Mouse (Mus musculus): Measurements from ENCODE around the gene Snx10.

DNA sequence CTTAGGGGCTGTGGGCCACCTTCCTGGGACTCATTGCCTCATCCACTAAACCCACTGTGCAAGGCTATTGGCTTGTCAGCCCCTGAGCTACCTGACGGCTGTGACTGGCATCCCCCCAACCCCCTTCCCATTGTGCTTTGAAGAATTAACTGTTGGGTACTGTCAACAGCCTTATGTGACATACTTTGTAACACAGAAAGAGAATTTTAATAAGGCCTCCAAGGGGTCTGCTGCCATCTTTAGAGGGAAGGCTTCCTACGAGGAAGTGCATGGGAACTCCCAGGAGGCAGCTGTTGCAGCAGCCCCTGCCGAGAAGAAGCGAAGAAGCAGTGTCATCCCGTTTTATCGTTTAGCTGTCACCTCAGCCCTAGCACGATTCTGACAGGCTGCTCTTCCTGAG, 83.1 kb downstream of the Snx10 start:
- no peak for TF ChIP-seq CTCF (IDR thresholded peaks at IDR 0.05; ENCODE audit: extremely low read depth, insufficient read depth, insufficient read length, insufficient replicate concordance)
- no peak for TF ChIP-seq POLR2A (IDR thresholded peaks at IDR 0.05; ENCODE audit: low read depth, low read length)
